Mouse (Mus musculus) ovary, postnatal 14 days (tissue): Measurements from ENCODE around the gene Rpain.

Experiments used
- DNase-seq: peaks from one replicate; pipeline ENCODE4 v3.0.0; 2022; ENCODE audit warnings: low spot score

Rpain gene

DNA sequence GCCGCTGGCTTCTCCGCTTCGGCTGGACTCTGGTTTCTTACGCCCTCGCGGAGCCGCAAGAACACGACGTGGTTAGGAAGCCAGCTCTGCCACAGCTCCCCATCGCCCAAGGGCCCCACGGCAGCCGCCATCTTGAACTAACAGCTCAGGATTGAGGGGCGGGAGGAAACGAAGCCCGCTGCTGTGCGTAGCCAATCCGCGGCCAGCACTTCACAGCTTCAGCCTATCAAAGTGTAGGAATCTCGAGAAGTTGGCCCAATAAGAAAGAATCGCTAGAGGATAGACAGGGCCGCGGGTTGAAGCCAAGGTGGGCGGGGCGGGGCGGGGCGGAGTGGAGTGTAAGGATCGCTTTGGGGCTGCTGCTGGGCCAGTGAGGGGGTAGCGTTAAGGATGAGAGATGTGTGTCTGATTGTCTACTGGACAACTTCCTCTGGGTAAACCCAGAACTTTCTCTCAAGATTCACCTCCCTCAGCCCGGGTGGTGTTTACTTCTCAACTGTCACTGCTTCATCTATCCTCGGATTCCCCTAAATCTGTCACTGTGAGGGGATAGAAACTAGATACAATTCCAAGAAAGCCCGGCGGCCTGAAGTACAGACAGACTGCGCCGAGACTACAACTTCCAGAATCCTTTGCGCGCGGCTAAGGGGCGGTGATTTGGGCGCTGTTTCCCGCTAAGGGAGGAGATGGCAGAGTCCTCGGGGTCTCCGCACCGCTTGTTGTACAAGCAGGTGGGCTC is at the start of gene Rpain, which contains the start of gene Nup88:
Gene Rpain, plus strand, starts transcription at position 393 of the 739 bp plus-strand sequence.
Gene Nup88, minus strand, starts transcription at position 153 of the 739 bp plus-strand sequence.
- DNase-seq, result peak; percentile 80

DNA sequence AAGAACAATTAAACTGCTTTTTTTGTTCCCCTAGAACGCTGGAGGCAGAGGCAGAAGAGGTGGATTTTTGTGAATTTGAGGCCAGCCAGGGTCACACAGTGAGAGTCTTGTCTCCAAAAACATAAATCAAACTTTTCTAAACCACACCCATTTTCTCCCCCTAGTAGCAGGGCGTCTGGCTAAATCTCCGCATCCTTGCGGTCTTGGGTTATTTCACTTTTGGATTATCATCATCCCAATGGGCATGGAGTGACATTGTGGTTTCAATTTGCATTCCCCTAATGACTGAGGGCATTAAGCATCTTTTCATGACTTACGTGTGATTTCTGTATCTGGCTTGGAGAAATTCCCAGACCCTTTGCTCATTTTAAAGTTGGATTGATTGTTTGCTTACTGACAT is 38.6 kb upstream of the Rpain start:
- DNase-seq, result no peak

DNA sequence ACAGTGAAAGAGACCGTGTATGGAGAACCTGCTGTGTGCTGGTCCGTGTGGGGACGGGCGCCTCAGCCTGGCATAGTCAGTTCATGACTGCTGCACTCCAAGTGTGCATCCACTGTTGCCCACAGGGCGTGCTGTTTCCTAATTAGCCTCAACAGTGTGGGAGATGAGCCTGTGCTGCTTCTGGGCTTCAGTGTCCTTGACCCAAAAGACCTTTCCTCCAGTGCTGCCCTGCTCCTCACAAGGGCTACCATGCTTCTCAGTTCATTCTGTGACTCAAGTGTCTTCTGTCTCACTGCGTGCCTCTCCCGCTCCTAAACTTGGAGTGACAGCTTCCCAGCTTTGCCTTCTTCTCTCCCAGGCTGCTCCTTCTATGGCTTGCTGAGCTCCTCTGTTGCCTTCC is 34.7 kb upstream of the Rpain start:
- DNase-seq, result no peak

DNA sequence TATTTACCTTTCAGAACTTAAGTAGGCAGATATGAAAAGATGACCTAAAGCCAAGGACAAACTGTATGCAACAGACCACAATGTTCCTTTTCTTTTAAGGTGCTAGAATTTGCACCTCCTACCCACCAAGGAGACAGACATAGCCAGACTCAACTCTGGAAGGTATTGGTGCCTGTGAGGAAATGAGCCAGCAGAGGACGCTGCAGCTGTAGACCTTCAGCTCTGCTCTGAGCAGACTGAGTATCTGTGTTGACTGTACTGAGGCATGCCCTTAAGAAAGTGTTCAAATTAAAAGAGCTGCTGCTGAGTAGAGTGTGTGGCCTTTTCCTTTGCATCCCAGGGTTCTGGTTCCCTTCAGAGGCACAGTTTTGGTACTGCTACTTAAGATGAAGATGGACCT is 27.4 kb upstream of the Rpain start:
- no peak for DNase-seq

DNA sequence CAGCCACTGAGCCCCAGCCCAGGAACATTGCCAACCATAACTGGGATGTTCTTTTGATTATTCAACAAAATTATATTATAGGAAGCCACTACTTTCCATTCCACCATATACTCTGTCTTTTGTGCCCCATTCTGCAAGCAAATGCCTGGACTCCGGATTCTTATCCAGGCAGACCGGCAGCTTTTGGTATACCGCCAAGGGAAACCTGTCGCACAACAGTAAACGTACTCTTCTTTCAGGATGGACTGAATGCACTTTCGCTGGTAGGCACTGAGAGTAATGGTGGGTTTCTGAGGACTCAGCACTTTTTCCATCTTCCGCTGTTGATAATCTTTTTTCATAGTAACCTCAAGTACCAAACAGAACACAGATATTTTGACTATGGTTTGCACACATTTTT is 26.4 kb upstream of the Rpain start:
- DNase-seq, result no peak

DNA sequence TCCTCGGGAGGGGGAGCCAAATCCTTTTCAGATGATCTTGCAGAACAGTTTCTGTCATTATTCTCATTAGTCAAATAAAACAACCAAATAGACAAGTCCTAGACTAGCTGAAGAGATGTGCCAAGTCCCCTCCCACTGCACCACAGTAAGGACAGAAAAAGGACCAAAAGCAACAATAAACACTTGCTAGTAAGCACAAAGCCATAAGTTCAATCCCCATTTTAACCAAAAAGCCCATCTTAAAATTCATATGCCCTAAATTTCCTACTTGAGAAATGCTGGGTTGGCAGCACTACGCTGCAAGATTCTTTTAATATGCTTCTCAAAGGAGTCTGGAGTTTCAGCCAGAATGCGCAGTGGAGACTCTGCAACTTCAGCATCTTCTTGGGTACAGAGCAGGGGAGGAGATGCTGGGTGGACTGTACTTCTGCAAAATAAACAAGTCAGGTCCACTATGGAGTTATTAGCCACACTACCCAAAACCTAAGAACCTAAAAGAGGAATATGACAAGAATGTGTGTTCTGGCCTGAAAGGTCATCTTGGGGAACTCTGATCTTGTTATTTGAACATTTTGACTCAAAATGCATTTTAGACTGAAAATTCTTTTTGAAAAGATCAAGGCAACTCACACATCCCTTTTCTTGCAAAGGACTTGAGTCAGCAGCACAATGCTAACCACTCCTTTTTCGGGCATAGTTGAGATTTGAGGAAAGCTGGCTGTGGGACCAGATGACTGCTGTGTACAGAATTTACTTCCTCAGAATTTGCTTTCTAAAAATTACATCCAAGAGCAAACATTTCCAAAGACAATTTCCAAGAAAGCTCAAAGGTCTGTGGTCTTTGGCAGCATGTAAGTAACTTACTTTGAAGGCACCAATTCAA is 24.8 kb upstream of the Rpain start:
- no peak for DNase-seq

DNA sequence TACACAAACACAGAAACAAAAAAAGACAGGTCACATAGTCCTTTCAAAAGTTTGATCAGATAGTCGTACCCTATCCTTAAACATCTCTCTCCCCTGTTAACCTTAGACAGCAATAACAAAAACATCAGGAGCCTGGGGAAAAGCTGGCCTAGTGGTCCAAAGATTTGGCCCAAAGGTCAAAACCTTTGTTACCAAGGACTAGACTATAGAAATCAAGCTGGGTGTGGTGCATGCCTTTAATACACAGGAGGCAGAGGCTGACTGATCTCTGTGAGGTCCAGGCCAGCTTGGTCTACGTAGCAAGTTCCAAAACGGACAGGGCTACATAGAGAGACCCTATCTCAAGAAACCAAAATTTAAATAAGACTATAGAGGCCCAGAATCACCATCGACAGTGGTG is 15.3 kb upstream of the Rpain start:
- no peak for DNase-seq

DNA sequence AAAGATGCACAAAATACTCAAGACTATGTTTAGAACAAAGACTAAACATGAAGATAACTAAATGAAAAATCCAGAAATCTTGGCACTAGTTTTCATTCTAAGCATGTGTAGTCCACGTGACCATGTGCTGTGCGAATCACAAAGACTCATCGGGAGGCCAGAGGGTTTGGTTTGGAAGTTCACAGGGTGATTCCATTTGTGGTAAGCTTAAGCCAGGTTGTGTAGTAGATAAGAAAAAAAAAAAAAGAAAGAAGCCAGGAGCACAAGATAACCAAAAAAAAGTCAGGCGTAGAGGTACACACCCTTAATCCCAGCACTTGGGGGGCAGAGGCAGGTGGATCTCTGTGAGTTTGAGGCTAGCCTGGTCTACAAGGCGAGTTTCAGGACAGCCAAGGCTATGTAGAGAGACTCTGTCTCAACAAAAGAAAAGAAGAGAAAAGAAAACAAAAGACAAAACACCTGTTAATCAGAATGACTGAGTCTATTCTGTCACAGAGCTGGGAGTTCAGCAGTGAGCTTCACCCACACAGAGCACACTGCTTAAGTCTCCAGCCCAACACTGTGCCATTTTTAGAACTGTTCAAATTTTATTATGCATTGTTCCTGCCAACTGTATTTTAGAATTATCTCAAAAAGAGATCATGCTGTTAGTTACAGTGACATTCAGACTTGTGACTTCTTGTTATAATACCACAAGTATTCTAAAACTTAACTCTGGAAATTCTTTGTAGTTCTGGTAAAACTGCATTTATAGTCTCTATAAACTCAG is 9.0 kb upstream of the Rpain start:
- DNase-seq, result no peak

DNA sequence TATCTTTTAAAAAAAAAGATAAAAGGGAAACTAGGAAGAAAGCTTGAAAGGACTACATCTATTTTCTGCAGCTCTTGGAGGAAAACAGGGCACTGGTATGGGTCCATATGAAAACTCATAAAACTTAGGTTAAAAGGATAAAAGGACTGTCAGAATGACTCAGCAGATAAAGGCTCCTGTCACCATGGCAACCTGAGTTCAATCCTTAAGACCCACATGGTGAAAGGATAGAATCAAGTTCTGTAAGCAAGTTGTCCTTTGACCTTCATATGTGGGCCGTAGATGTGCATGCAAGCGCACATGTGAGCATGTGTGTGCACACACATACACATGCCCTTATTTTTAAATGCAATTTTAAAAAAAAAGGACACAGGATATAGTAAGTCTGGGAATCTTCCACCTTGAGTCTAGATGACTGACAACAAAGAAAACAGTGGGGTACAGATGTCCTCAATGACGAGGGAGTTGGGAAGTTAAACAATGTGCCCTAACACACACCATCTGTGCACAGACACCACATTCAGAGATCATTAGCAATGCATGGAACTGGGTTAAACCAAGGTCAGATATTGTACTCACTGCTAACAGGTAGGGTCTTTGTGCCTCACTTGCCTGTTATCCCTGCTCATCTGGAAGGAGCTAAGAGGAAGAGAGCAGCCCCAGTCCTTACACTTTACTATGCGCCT is 5.6 kb upstream of the Rpain start:
- no peak for DNase-seq

DNA sequence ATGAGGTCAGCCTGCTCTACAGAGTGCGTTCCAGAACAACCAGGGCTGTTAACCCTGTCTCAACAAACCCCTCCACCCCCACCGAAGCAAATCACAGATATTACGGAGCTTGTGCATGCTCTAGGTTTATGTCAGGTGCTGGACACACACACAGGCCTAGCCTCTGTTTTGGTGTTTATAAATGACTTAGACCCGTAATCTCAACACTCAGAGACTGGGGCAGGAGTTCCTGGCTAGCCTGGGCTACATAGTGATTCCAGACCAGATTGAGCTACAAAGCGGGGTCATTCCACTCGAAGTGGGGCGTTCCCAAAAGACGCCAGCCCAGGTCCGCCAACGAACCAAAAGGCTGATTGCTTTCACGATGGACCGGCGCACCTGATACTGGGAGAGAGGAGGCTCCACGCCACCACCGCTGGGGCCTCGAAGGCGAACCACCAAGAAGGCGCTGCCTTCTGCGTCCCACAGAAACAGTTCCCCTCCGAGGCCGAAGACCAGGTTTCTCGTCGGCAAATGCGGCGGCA is 680 bp upstream of the Rpain start:
- DNase-seq, result no peak

DNA sequence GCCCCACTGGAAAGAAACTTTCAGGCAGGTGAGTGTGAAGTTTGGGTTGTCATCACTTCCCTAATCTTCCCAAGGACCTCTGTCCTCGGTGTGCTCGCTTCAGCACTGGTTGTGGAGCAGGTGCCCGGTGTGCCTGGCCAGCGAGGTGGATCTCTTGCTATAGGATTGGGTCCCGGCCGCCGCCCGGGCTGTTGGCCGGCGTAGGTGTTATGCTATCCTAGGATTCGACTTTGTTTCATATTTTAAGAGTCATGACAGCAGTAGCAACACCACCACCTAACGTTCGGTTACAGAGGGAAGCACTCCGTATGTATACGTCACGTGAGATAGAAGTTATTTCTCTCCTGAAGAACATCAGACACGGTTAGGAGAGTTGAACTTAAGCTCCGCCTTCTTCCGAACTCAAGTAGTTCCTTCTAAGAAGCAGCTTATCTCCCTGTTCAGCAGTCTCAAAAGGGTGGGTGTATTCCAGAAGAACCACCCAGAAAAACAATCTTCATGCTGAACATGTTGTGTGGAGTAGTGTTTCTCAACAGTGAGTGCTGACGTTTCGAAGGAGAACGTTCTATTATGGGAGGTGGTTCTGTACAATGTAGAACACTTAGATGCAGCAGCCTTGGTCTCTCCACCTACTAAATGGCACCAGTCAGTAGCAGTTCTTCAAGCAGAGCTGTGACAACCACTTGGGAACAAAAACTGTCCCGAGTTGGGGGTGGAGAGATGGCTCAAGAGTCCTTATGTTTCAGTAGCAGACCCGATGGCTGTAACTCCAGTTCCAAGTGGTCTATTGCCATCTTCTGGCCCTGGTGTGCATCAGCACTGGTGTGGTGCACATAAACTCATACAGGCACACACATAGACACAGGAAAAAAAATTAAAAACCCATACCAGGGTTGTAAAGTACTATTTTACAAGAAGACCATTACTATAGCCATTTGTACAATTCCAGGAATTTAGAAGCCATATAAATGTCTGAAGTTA is 837 bp downstream of the Rpain start:
- DNase-seq, result no peak

DNA sequence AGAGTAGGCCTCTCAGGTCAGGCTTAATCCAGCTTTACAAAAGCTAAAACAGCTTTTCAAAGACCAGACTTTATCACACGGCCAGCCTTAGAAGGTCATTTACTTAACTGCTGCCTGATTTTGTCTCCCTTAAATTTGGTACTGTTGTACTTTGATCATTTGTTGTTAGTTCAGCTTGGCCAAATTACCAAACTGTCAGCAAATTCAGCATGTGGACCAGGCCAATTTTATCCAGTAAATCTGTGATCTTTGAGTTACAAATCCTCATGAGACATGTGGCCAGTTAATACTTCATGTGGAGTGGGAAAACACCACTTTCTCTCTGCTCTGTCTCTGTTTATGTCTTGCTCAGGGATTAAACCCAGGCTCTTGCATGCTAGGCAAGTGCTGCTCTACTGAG is 2.6 kb downstream of the Rpain start:
- no peak for DNase-seq

DNA sequence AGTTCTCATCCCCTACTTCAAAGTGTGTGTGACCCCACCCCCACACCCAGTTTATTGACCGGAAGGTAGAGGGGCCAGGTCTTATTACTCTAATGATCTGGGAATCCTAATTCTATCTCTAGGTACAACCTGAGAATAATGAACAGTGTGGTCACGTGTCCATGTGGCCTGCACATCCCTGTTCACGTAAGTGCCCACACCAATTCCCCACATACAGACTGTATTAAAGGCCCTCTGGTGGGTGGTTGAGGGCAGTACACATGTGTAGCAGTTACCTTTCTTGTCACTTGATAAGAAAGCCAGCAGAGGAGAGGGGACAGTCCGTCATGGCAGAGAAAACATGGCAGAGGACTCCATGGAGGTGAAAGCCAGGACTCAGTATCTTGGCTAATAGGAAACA is 3.9 kb downstream of the Rpain start:
- DNase-seq, result no peak

DNA sequence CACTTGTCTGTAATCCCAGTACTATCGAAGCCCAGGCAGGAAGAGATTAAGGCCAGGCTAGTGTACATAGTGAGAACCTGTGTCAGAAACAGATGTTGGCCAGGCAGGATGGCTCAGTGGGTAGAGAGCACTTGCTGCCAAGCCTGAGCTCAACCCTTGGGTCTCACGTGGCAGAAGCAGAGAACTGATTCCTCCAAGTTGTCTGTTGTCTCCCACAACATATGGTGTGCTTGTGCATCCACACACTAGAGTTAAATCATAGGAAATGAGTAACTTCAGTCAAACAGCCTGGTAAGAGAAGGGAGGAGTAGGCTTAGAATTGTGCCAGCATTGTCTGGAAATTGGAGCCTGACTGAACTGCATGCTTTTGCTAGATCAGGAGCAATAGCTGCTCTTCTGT is 5.2 kb downstream of the Rpain start:
- no peak for DNase-seq

DNA sequence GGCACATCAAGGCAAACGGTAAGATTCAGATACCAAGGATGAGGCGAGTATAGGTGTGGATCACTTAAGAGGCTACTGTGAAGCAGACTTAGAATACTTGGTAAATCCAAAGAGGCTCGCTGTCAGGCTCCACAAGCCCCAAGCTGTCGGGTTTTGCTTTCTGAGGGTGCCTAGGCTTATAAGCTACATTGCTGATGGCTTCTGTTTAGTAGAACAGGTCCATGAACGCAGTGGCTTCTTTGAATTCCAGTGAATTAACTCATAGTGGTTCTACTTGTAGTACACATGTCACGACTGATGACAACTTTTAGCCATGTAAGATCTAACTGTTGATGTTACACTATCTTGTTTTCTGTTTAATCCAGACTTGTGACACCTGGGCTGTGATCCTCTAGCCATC is 7.3 kb downstream of the Rpain start:
- no peak for DNase-seq

DNA sequence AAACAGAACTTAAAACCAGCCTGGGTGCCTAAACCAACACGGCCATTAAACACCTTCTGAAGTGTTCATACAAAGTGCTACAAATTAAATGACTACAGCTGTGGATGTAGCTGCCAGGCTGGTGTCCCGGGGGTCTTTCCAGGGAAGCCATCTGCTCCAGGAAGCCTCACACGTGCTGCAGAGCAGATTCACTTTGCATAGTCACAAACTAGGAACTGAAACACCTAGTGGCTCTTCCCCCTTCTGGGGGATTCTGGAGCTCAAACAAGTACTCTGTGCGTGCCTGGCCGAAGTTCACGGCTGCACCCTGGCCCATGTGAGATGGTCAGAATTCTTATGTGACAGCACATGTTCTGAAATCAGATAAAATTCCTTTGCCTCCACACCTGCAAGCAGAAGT is 10.2 kb downstream of the Rpain start:
- DNase-seq, result no peak

DNA sequence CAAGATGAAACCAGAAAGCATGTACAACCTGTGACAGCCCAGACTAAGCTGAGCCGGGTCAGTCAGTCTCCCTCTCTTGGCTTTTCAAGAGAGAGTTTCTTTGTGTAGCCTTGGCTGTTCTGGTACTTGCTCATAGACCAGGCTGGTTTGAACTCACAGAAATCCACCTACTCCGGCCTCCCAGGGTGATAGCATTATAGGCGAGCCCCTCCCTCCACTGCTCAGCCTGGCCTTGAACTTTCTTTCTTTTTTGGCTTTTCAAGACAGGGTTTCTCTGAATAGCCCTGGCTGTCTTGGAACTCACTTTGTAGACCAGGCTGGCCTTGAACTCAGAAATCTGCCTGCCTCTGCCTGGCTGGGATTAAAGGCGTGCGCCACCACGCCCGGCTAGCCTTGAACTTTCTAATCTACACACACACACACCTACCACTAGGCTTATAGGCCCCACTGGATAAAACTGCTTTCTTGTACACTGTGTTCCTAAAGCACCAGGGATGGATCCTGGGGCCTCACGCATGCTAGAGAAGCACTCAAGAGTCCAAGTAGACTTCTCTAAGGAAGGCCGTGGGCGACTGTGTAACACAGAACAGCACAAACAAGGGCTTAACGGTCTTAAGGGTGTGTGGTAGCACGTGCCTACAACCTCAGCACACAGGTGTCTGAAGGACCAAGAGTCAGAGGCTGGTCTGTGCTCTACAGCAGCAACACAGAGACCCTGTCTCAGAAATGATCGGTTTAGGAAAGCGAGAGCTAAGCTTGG is 10.9 kb downstream of the Rpain start:
- DNase-seq, result no peak

DNA sequence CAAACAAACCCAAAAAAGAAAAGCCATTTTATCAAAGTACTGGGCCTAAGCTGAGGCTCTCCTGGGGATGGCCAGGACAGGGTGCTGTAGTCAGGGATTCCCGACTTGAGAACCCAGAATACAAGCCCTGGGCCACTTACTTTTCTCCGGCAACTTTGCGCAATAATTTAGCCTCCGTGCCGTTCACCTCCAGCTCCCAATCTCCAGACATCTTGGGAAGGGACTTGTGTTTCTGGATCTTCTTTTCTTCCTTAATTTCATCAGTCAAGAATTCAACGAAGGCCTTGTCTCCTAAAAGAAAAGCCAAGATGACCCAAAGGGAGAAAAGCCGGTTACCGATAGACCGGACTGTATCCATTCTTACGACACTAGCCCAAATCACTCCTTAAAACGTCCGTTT is 12.0 kb downstream of the Rpain start:
- DNase-seq, result no peak

DNA sequence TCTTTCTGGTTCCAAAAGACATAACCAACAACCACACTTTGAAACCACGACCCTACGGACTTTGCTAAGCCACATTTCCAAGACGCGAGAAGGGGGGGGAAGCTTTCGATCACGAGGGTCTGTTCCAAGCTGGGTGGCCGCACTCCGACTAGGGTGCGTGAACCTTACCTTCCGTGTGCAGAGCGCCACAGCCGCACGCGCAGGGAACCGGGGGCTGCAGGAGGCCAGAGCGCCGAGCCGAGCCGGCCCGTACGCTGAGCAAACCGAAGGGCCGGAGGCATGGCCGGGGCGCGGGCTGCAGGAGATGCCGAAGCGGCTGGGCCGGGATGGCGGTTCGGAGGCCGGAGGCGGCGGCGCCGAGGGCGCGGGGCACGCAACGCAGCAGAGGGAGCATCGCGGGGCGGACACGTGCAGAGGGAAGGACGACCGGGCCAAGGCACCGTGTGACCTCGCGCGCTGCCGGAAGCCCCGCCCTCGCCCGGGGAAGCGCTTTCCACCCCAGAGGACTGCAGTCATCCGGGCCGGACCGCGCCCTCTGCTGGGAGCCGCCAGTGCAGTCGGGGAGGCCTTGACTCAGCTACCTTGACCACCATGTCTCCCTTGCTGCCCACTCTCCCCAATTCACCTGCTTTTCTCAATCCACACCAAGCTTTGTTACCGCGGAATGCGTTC is 12.7 kb downstream of the Rpain start, which contains the start of gene C1qbp:
Gene C1qbp, minus strand, starts transcription at position 470 of the 672 bp plus-strand sequence.
- peak; percentile 94 for DNase-seq
